Mouse (Mus musculus) embryonic facial prominence, embryonic 10.5 days (tissue): ENCODE measurements around the gene G6pc3. TPM values are rescaled to one million over a fixed set of nuclear protein-coding genes. Genes with fewer than 3 reads are reported as not detected.
"Not testable (repeated sequence)": the region's sequence is repeated elsewhere in the genome, so short reads cannot be mapped to it uniquely, and the experiment has no call there.

ENCODE experiments used
- DNase-seq: peaks from one replicate; pipeline ENCODE4 v3.0.0-alpha.2; 2017; ENCODE audit warnings: low spot score
- H3K27ac ChIP-seq: fragments of 300-500 bp; sonication (generic); replicated peaks from 2 replicates; pipeline ENCODE4 v1.5.1; 2016; ENCODE audit warnings: mild to moderate bottlenecking
- H3K27me3 ChIP-seq: fragments of 300-500 bp; sonication (generic); replicated peaks from 2 replicates; pipeline ENCODE4 v1.6.1; 2016; ENCODE audit warnings: low read depth, mild to moderate bottlenecking; ENCODE audit not compliant: poor library complexity, severe bottlenecking
- H3K36me3 ChIP-seq: fragments of 300-500 bp; sonication (generic); replicated peaks from 2 replicates; pipeline ENCODE4 v1.6.1; 2016; ENCODE audit warnings: mild to moderate bottlenecking, moderate library complexity
- H3K4me1 ChIP-seq: fragments of 300-500 bp; sonication (generic); 2 replicates; pipeline ENCODE4 v1.6.1; 2016
- H3K4me3 ChIP-seq: fragments of 300-500 bp; sonication (generic); 2 replicates; pipeline ENCODE4 v1.5.1; 2016; ENCODE audit warnings: mild to moderate bottlenecking, moderate library complexity
- H3K9me3 ChIP-seq: fragments of 300-500 bp; sonication (generic); 2 replicates; pipeline ENCODE4 v1.6.1; 2016; ENCODE audit warnings: mild to moderate bottlenecking
- WGBS: fragments of 180-500 bp; shearing (Covaris S2); methylation state at CpG from one replicate; pipeline ENCODE4 v1.1.7; 2016; 5-methylcytosine and 5-hydroxymethylcytosine counted together
- polyA plus RNA-seq: library from polyadenylated mRNA; unstranded; fragments of >200 nt; fragmentation: Nextera tagmentation; extraction: Ambion mirVana; gene quantifications from 2 replicates; pipeline ENCODE4 v1.2.1, GENCODE M21; 2016

G6pc3 gene
- polyA plus RNA-seq: 38.2 and 39.6 TPM in 2 replicates

GRCm38 (mm10) chr11:102189461-102190436 lies at the start of gene G6pc3:
Gene G6pc3, plus strand, starts transcription at chr11:102189620.
- peak; percentile 91 for DNase-seq
- Histone ChIP-seq H3K4me3 (peak within 1 kb of the TSS; percentile 76), H3K27me3 (no peaks in the 10 kb centered on the region), H3K36me3 (peaks cover 31% of the 10 kb centered on the region), H3K4me1 (peaks cover 33% of the 10 kb centered on the region), H3K27ac (peak within 1 kb of the TSS; percentile 85), H3K9me3 (no peaks in the 10 kb centered on the region)
- WGBS: 3% methylated on average over 50 of the region's 50 CpGs

- Histone ChIP-seq H3K4me3 (no peak overlapping the region), H3K4me1 (peaks cover 12% of the 10 kb centered on the region), H3K9me3 (no peaks in the 10 kb centered on the region), H3K27me3 (peaks cover 66% of the 10 kb centered on the region), H3K36me3 (no peaks in the 10 kb centered on the region), H3K27ac (no peak overlapping the region)
- WGBS: 2% methylated on average over 5 of the region's 5 CpGs
- DNase-seq: peak; percentile 71
These were observed 48.9 kb upstream of the G6pc3 start for GRCm38 (mm10) chr11:102140508-102140907.

- Histone ChIP-seq H3K27ac (no peak overlapping the region), H3K9me3 (no peaks in the 10 kb centered on the region), H3K27me3 (peaks cover 73% of the 10 kb centered on the region), H3K4me3 (no peak overlapping the region), H3K4me1 (peaks cover 26% of the 10 kb centered on the region), H3K36me3 (no peaks in the 10 kb centered on the region)
- no peak for DNase-seq
- WGBS: 66% methylated on average over 7 of the region's 7 CpGs
These were observed 47.1 kb upstream of the G6pc3 start for GRCm38 (mm10) chr11:102142355-102142754.

GRCm38 (mm10) chr11:102144957-102145470 lies 44.4 kb upstream of the G6pc3 start:
- WGBS: 24% methylated on average over 13 of the region's 13 CpGs

GRCm38 (mm10) chr11:102145471-102146001 lies 43.9 kb upstream of the G6pc3 start, which contains the start of gene Nags:
Gene Nags, plus strand, starts transcription at chr11:102145513.
- Histone ChIP-seq H3K4me3 (peak within 1 kb of the TSS; percentile 53), H3K27me3 (peaks cover 83% of the 10 kb centered on the region), H3K36me3 (no peaks in the 10 kb centered on the region), H3K4me1 (peaks cover 31% of the 10 kb centered on the region), H3K9me3 (no peaks in the 10 kb centered on the region), H3K27ac (no peak within 1 kb of the TSS; the same call in 1 of the 2 replicates)
- 1% methylated on average over 50 of the region's 50 CpGs for WGBS
- DNase-seq: peak; percentile 57

More at GRCm38 (mm10) chr11:102144957-102145470, 44.4 kb upstream of the G6pc3 start:
- Histone ChIP-seq H3K36me3 (no peaks in the 10 kb centered on the region), H3K4me3 (peak overlapping the region; percentile 53), H3K27ac (no peak overlapping the region; the same call in 1 of the 2 replicates), H3K9me3 (no peaks in the 10 kb centered on the region), H3K27me3 (peaks cover 81% of the 10 kb centered on the region), H3K4me1 (peaks cover 31% of the 10 kb centered on the region)
- DNase-seq: no peak

- H3K36me3 ChIP-seq: no peaks in the 10 kb centered on the region
- no peaks in the 10 kb centered on the region for H3K9me3 ChIP-seq
- peaks cover 83% of the 10 kb centered on the region for H3K27me3 ChIP-seq
- peaks cover 31% of the 10 kb centered on the region for H3K4me1 ChIP-seq
- whole genome bisulfite sequencing: 5% methylated on average over 16 of the region's 16 CpGs
- H3K27ac ChIP-seq: no peak overlapping the region
- DNase-seq: peak; percentile 32
- peak overlapping the region; percentile 53 for H3K4me3 ChIP-seq
These were observed 43.4 kb upstream of the G6pc3 start for GRCm38 (mm10) chr11:102146005-102146404.

GRCm38 (mm10) chr11:102146531-102146930 lies 42.9 kb upstream of the G6pc3 start:
- H3K27ac ChIP-seq: no peak overlapping the region
- DNase-seq: no peak
- 10% methylated on average over 17 of the region's 17 CpGs for WGBS
- no peaks in the 10 kb centered on the region for H3K9me3 ChIP-seq
- H3K27me3 ChIP-seq: peaks cover 83% of the 10 kb centered on the region
- H3K4me1 ChIP-seq: peaks cover 31% of the 10 kb centered on the region
- no peaks in the 10 kb centered on the region for H3K36me3 ChIP-seq
- peak overlapping the region; percentile 53 for H3K4me3 ChIP-seq

- H3K4me1 ChIP-seq: peaks cover 31% of the 10 kb centered on the region
- peak; percentile 47 for DNase-seq
- no peaks in the 10 kb centered on the region for H3K9me3 ChIP-seq
- H3K36me3 ChIP-seq: peaks cover 4% of the 10 kb centered on the region
- 14% methylated on average over 34 of the region's 34 CpGs for WGBS
- H3K4me3 ChIP-seq: peak overlapping the region; percentile 53
- no peak overlapping the region for H3K27ac ChIP-seq
- H3K27me3 ChIP-seq: peaks cover 79% of the 10 kb centered on the region
These were observed 42.0 kb upstream of the G6pc3 start for GRCm38 (mm10) chr11:102147213-102147989.

GRCm38 (mm10) chr11:102156039-102156785 lies 33.2 kb upstream of the G6pc3 start, which contains the start of gene Tmem101:
Gene Tmem101, minus strand, starts transcription at chr11:102156404.
- DNase-seq: peak; percentile 89
- WGBS: under 1% methylated on average over 37 of the region's 37 CpGs

GRCm38 (mm10) chr11:102156786-102157089 lies 32.7 kb upstream of the G6pc3 start:
- Histone ChIP-seq H3K4me1 (peaks cover 12% of the 10 kb centered on the region), H3K4me3 (peak overlapping the region; percentile 78), H3K9me3 (no peaks in the 10 kb centered on the region), H3K27ac (no peak overlapping the region), H3K27me3 (no peaks in the 10 kb centered on the region), H3K36me3 (peaks cover 43% of the 10 kb centered on the region)
- whole genome bisulfite sequencing: 8% methylated on average over 1 of the region's 1 CpGs
- no peak for DNase-seq

More at GRCm38 (mm10) chr11:102156039-102156785, 33.2 kb upstream of the G6pc3 start, which contains the start of gene Tmem101:
- Histone ChIP-seq H3K4me3 (peak within 1 kb of the TSS; percentile 78), H3K27me3 (no peaks in the 10 kb centered on the region), H3K36me3 (peaks cover 38% of the 10 kb centered on the region), H3K9me3 (no peaks in the 10 kb centered on the region), H3K27ac (peak within 1 kb of the TSS; percentile 87), H3K4me1 (peaks cover 12% of the 10 kb centered on the region)

- not testable (repeated sequence) for H3K27ac ChIP-seq, H3K4me3 ChIP-seq, H3K9me3 ChIP-seq, DNase-seq, H3K27me3 ChIP-seq
- WGBS: 76% methylated on average over 2 of the region's 2 CpGs
- peaks cover 12% of the 10 kb centered on the region for H3K4me1 ChIP-seq
- peaks cover 44% of the 10 kb centered on the region for H3K36me3 ChIP-seq
These were observed 31.4 kb upstream of the G6pc3 start for GRCm38 (mm10) chr11:102158024-102158423.
